Mouse (Mus musculus) liver, embryonic 16.5 days (tissue): ENCODE measurements around the gene Ecm1. TPM values are rescaled to one million over a fixed set of nuclear protein-coding genes. Genes with fewer than 3 reads are reported as not detected.

Experiments
- ATAC-seq: fragments of 200-750 bp; cut with Nextera tagmentation; 2 replicates; pipeline ENCODE4 v1.8.0; 2017; ENCODE audit warnings: low read depth, mild to moderate bottlenecking, moderate number of reproducible peaks, moderate library complexity
- H3K27ac ChIP-seq: fragments of 300-500 bp; sonication (generic); 2 replicates; pipeline ENCODE4 v1.5.1; 2014; ENCODE audit warnings: mild to moderate bottlenecking, low read length
- H3K27me3 ChIP-seq: fragments of 300-500 bp; sonication (generic); 2 replicates; pipeline ENCODE4 v1.6.1; 2014; ENCODE audit warnings: low read depth, low read length, mixed read lengths; ENCODE audit not compliant: control insufficient read depth, insufficient read depth
- H3K36me3 ChIP-seq: fragments of 300-500 bp; sonication (generic); 2 replicates; pipeline ENCODE4 v1.6.1; 2014; ENCODE audit warnings: mild to moderate bottlenecking; ENCODE audit not compliant: control insufficient read depth, insufficient read depth
- H3K4me1 ChIP-seq: fragments of 300-500 bp; sonication (generic); 2 replicates; pipeline ENCODE4 v1.6.1; 2014; ENCODE audit warnings: low read depth, low read length, mixed read lengths; ENCODE audit not compliant: control insufficient read depth
- H3K4me2 ChIP-seq: fragments of 300-500 bp; sonication (generic); 2 replicates; pipeline ENCODE4 v1.6.1; 2014; ENCODE audit warnings: low read depth, low read length, mixed read lengths
- H3K4me3 ChIP-seq: fragments of 300-500 bp; sonication (generic); 2 replicates; pipeline ENCODE4 v1.5.1; 2014; ENCODE audit warnings: low read depth, mild to moderate bottlenecking, low read length
- H3K9ac ChIP-seq: fragments of 300-500 bp; sonication (generic); 2 replicates; pipeline ENCODE4 v1.6.1; 2014; ENCODE audit warnings: low read depth, low read length
- H3K9me3 ChIP-seq: fragments of 300-500 bp; sonication (generic); replicated peaks from 2 replicates; pipeline ENCODE4 v1.6.1; 2016; ENCODE audit warnings: low read length; ENCODE audit not compliant: control insufficient read depth
- WGBS: fragments of 180-500 bp; shearing (Covaris S2); extraction: QIAGEN DNeasy Blood & Tissue Kit; methylation state at CpG from one replicate; pipeline ENCODE4 v1.1.7; 2014; ENCODE audit not compliant: insufficient replicate concordance; 5-methylcytosine and 5-hydroxymethylcytosine counted together
- polyA plus RNA-seq: library from polyadenylated mRNA; unstranded; fragments of >200 nt; fragmentation: Nextera tagmentation; extraction: Ambion mirVana; gene quantifications from 2 replicates; pipeline ENCODE4 v1.2.1, GENCODE M21; 2015

The Ecm1 gene
- polyA plus RNA-seq, 1 experiment from 2014 or later: 26.7 TPM

GRCm38 (mm10) chr3:95758467-95759218 is 19.3 kb upstream of the Ecm1 start:
- Histone ChIP-seq H3K36me3 (no peaks in the 10 kb centered on the region), H3K4me2 (no peak overlapping the region), H3K27me3 (no peaks in the 10 kb centered on the region), H3K9me3 (no peaks in the 10 kb centered on the region), H3K9ac (no peak overlapping the region), H3K27ac (no peak overlapping the region), H3K4me3 (no peak overlapping the region), H3K4me1 (peaks cover 6% of the 10 kb centered on the region)
- no peak for ATAC-seq
- 42% methylated on average over 9 of the region's 9 CpGs for WGBS

DNA sequence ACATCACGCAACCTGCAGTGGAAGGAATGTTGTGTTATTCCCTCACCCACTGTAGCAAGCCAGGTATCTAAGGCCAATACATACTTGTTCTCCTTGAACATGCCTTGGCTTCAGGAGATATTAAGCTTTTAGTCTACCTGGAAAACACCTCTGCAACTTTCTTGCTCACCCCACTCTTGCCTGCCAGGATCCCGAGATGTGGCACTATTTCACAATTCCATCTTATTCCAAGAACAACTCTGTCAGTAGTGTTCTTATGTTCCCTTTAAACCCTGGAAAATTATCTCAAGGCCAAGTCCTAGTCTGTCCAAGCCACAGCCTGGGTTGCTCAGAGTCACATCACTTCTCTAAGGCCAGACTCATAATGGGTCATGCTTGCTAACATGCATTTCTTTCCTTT is 17.4 kb upstream of the Ecm1 start:
- no peak overlapping the region for H3K9ac ChIP-seq
- H3K9me3 ChIP-seq: no peaks in the 10 kb centered on the region
- H3K27me3 ChIP-seq: no peaks in the 10 kb centered on the region
- H3K27ac ChIP-seq: no peak overlapping the region
- H3K4me3 ChIP-seq: no peak overlapping the region
- H3K4me1 ChIP-seq: peaks cover 8% of the 10 kb centered on the region
- no peak for ATAC-seq
- H3K4me2 ChIP-seq: no peak overlapping the region
- WGBS: 74% methylated on average over 2 of the region's 2 CpGs
- no peaks in the 10 kb centered on the region; the same call in 1 of the 2 replicates for H3K36me3 ChIP-seq

GRCm38 (mm10) chr3:95754345-95755206 is 15.2 kb upstream of the Ecm1 start:
- ATAC-seq: peak; percentile 100
- Histone ChIP-seq H3K9ac (peak overlapping the region; percentile 67), H3K36me3 (peaks cover 13% of the 10 kb centered on the region), H3K4me1 (peaks cover 8% of the 10 kb centered on the region), H3K4me2 (peak overlapping the region; percentile 55), H3K27ac (peak overlapping the region; percentile 13; the same call in 1 of the 2 replicates), H3K27me3 (no peaks in the 10 kb centered on the region), H3K9me3 (no peaks in the 10 kb centered on the region), H3K4me3 (peak overlapping the region; percentile 68)
- under 1% methylated on average over 30 of the region's 30 CpGs for WGBS

DNA sequence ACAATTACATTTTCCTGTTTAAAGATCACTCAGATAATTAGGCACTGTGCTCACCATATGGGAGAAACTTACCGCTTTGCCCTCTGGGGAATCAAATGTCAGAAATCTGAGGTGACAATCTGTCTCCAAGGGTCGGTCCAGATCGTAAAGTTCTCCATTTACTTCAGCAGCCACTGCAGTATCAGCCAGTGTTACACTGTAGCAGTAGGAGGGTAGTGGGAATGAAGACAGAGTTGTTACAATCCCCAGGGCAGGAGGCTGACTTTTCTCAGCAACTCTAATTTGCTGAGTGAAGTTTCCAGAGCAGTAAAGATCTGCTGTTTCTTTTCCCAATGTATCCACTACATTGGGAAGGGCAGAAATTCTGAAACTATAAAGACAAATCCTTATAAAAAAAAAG is 13.6 kb upstream of the Ecm1 start:
- ATAC-seq: no peak
- no peak overlapping the region for H3K9ac ChIP-seq
- no peak overlapping the region for H3K4me2 ChIP-seq
- no peaks in the 10 kb centered on the region for H3K9me3 ChIP-seq
- H3K4me1 ChIP-seq: peaks cover 8% of the 10 kb centered on the region
- H3K4me3 ChIP-seq: no peak overlapping the region
- peaks cover 21% of the 10 kb centered on the region for H3K36me3 ChIP-seq
- 82% methylated on average over 3 of the region's 3 CpGs for WGBS
- no peak overlapping the region for H3K27ac ChIP-seq
- H3K27me3 ChIP-seq: no peaks in the 10 kb centered on the region

- Histone ChIP-seq H3K4me2 (no peak overlapping the region), H3K9me3 (no peaks in the 10 kb centered on the region), H3K27ac (0 out of 2 replicates have a peak overlapping the region, but pooled peaks have one; percentile 41), H3K36me3 (peaks cover 6% of the 10 kb centered on the region; the same call in 1 of the 2 replicates), H3K27me3 (no peaks in the 10 kb centered on the region), H3K4me3 (no peak overlapping the region), H3K9ac (no peak overlapping the region), H3K4me1 (peaks cover 7% of the 10 kb centered on the region)
- 19% methylated on average over 8 of the region's 8 CpGs for WGBS
- peak; percentile 58 for ATAC-seq
Observed at GRCm38 (mm10) chr3:95740406-95740805, 1.0 kb upstream of the Ecm1 start.

DNA sequence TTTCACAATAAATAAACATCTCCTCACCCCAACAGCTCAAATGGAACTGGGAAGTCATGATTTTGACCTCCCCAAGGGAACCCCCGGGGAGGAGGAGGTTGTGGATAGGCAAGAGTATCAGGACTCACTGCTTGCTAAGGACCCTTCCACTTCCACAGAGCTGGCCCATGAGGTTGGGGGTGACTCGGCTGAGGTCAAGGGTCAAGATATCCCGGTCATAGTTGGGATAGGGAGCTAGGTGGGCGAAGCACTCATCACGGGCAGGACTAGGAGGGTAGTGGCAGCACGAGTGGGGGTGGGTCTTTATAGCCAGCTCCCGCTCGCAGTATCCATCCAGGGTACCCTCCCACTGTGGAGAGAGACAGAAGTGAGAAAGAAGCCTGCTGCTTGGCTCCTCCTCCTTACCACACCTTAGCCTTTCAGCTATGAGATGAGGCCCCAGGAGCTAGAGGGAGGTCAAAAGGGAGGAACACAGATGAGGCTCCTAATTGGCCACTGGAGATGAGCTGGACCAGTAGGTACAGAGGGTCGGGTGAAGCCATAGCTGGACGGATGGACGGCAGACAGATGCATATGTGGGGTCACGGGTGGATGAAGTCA is 4.2 kb downstream of the Ecm1 start:
- Histone ChIP-seq H3K4me2 (no peak overlapping the region), H3K27ac (no peak overlapping the region), H3K4me3 (no peak overlapping the region), H3K4me1 (peaks cover 29% of the 10 kb centered on the region), H3K36me3 (no peaks in the 10 kb centered on the region), H3K27me3 (no peaks in the 10 kb centered on the region), H3K9me3 (no peaks in the 10 kb centered on the region), H3K9ac (no peak overlapping the region)
- ATAC-seq: no peak
- WGBS: 79% methylated on average over 12 of the region's 12 CpGs

DNA sequence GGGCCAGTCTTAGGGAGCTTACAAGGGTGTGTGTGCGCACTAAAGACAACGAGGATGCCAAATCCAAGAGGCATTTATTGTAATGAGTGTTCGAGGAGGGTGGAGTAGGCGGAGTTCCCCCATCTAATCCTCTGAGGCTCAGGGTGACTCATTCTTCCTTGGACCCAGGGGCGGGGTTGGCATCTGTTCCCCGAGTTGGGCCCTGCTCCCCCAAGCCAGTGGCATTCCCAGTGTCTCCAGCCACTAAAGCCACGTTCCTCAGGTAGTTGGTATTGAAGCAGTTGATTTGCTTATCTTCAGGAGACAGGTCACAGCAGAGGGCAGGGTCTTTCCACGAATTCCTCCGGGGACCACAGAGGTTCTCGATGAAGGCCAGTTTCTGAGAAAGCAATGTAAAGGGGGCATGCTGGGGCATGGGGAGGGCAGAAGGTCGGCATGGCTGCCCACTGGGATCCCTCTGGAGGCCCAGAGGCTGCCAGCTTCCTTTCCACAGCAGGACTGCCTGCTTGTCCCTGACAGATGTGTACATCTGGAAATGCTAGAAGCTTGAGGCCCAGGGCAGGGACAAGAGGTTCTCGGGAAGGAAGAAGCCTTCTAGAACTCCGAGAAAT is 5.2 kb downstream of the Ecm1 start:
- Histone ChIP-seq H3K4me1 (peaks cover 29% of the 10 kb centered on the region), H3K4me3 (no peak overlapping the region), H3K27ac (no peak overlapping the region), H3K9me3 (no peaks in the 10 kb centered on the region), H3K4me2 (no peak overlapping the region), H3K9ac (no peak overlapping the region), H3K36me3 (no peaks in the 10 kb centered on the region), H3K27me3 (no peaks in the 10 kb centered on the region)
- WGBS: 38% methylated on average over 13 of the region's 13 CpGs
- no peak for ATAC-seq

DNA sequence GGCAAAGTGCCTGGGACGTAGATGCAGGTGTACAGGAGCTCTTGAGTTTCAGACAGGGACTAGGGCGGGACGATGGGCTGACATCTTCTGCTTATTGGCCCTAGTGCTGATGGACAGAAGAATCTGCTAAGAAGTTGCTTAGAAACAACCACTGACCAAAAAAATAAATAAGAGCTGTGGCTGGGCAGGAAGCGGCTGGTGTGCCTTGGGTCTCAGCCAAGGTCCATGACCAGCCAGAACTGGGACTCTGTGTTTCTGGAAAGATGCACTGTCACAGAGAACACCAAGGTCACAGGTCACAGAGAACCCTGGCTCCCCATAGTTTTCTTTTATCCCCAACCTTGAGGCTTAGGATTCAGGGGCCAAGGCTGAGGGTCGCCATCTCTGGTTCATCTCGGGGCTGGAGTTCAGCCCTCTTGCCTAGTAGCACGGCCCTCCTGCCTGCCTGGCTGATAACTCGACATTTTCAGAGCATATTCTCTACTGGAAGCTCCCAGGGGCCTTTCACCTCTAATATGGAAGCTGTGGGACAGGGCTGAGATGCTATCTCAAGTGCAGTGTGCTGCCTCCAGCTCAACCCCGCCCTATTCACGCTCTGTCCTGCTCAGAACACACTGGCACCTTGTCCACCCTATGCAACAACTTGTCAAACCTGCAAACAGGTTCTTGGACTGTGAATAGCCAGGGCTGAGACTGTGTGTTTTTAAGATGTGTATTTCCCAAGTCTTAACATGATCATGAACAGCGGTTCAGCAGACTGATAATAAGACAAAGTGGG is 6.4 kb downstream of the Ecm1 start:
- Histone ChIP-seq H3K4me1 (peaks cover 29% of the 10 kb centered on the region), H3K4me2 (no peak overlapping the region), H3K9ac (no peak overlapping the region), H3K9me3 (no peaks in the 10 kb centered on the region), H3K4me3 (no peak overlapping the region), H3K36me3 (no peaks in the 10 kb centered on the region), H3K27me3 (no peaks in the 10 kb centered on the region), H3K27ac (no peak overlapping the region)
- 0 out of 2 replicates have a peak, but pooled peaks have one; percentile 44 for ATAC-seq
- WGBS: 58% methylated on average over 11 of the region's 11 CpGs
